Mouse (Mus musculus): ENCODE data around the gene Fahd1. TPM values are rescaled to one million over a fixed set of nuclear protein-coding genes. Genes with fewer than 3 reads are reported as not detected.

Fahd1 gene
- 11.2 and 11.7 TPM in 2 replicates for polyA plus RNA-seq (2011; ENCODE audit: insufficient read depth, insufficient read length, low read depth, missing spikeins)

DNA sequence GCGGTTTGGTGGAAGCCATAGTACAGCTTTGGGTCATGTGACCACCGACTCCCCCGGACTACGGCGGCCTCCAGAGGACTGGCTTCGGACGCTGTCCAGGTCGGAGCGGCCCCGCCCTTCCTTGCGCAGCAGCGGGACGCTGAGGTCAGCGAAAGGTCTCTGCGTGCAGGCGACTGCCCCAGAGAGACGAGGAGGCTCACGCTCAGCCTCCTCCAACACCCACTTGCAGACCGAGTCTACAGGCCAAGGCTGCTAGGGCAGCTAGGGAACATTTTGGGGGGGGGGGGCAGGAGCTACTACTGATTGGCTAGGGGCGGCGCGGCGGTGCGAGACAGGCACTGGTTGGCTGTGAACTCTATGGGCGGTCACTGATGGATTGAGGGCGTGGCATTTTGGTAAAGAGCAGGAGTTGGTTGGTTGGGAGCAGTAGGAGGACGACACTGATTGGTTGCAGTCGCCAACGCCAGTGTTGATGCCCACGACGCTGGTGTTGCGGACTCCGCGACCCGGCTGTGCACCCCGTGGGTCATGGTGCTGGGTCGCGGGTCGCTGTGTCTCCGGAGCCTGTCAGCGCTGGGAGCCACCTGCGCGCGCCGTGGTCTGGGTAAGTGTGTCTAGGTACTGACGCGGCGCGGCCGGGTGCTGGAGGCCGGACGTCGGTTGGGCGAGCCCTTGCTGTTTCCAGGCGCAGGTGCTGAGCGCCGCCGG, at the start of gene Fahd1:
Gene Fahd1, minus strand, starts transcription at position 300 of the 708 bp plus-strand sequence.
- Histone ChIP-seq H3K27me3 (ENCODE audit: control insufficient read depth, insufficient read depth, low read length, poor library complexity, severe bottlenecking) (no peaks in the 10 kb centered on the region), H3K27ac (ENCODE audit: insufficient read depth, low read length) (peak within 1 kb of the TSS; percentile 65), H3K36me3 (ENCODE audit: control insufficient read depth, insufficient read depth, low read length, poor library complexity, severe bottlenecking) (no peaks in the 10 kb centered on the region), H3K9ac (ENCODE audit: low read depth, poor library complexity, severe bottlenecking) (peak within 1 kb of the TSS; percentile 43), H3K4me3 (ENCODE audit: low read depth, low read length) (peak within 1 kb of the TSS; percentile 73), H3K9me3 (replicated peaks; ENCODE audit: control insufficient read depth, insufficient read depth, low read length, poor library complexity, severe bottlenecking) (no peaks in the 10 kb centered on the region), H3K4me1 (ENCODE audit: control insufficient read depth, insufficient read depth, low read length) (peaks cover 2% of the 10 kb centered on the region)
- TF ChIP-seq POLR2A (IDR thresholded peaks at IDR 0.05; ENCODE audit: insufficient read depth, low read length) (peak; percentile 39), EP300 (IDR thresholded peaks at IDR 0.05; ENCODE audit: insufficient read depth, low read depth, low read length) (no peak), CTCF (IDR thresholded peaks at IDR 0.05; ENCODE audit: low read depth, low read length) (no peak)

DNA sequence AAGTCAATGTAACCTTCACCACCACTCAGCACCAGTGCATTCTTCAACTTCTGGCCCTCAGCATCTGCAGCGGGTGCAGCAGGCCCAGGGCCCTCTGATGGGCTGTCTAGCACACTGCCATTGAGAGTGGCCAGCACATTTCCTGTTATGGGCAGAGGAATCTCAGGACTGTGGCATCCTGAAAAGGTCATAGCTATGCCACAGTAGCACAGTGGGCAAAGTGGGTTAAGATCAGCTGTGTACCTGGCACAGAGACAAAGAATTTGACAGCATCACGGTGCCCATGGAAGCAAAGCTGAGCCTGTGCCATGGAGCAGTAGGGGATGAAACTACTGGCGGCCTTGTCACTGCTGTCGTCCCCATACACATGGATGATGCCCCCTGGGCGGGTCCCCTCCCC, 49.0 kb upstream of the Fahd1 start:
- no peak for TF ChIP-seq POLR2A (IDR thresholded peaks at IDR 0.05; ENCODE audit: insufficient read depth, low read length)
- no peak for TF ChIP-seq EP300 (IDR thresholded peaks at IDR 0.05; ENCODE audit: insufficient read depth, low read depth, low read length)
- TF ChIP-seq CTCF (IDR thresholded peaks at IDR 0.05; ENCODE audit: low read depth, low read length) = no peak
- no peak overlapping the region for H3K4me3 ChIP-seq (ENCODE audit: low read depth, low read length)
- no peak overlapping the region for H3K9ac ChIP-seq (ENCODE audit: low read depth, poor library complexity, severe bottlenecking)
- no peak overlapping the region for H3K27ac ChIP-seq (ENCODE audit: insufficient read depth, low read length)
- H3K27me3 ChIP-seq (ENCODE audit: control insufficient read depth, insufficient read depth, low read length, poor library complexity, severe bottlenecking) = no peaks in the 10 kb centered on the region
- no peaks in the 10 kb centered on the region for H3K4me1 ChIP-seq (ENCODE audit: control insufficient read depth, insufficient read depth, low read length)
- peaks cover 8% of the 10 kb centered on the region; the same call in 1 of the 2 replicates for H3K36me3 ChIP-seq (ENCODE audit: control insufficient read depth, insufficient read depth, low read length, poor library complexity, severe bottlenecking)
- no peaks in the 10 kb centered on the region for H3K9me3 ChIP-seq (replicated peaks; ENCODE audit: control insufficient read depth, insufficient read depth, low read length, poor library complexity, severe bottlenecking)

DNA sequence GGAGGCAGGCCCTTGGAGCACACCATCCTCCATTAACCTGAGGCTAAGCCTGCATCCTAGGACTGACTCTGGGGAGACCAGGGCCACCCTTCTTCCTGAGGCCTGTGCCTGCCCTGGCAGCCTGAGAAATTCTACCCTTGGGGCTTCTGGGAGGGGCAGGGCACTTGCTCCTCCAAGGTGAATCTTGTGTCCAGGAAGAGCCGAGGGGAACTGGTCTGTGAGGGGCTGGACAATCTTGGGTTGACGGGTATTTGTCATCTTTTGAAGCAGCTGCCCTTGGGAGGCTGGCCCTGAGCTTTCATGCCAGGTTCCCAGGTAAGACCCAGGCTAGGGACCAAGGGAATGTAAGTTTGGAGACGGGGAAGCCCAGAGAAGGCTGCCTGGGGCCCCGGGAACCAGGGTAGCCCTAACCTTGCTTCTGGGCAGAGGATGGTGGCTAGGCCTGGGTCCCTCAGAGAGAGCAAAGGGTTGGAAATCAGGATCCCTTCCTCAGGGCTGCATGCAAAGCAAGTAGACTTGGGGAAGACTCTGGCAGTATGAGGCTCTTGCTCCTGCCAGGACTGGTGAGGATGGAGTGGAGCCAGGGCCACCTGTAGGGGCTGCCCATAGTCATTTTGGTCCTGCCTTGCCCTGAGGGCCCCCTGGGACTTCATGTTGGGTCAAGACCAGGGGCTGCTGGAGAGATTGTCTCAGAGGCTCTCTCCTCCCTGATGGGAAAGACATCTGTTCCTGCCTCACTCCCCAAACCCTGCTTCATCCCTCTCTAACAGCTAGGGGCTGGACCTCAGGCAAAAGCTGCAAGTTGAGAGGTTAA, 48.1 kb upstream of the Fahd1 start:
- Histone ChIP-seq H3K27me3 (ENCODE audit: control insufficient read depth, insufficient read depth, low read length, poor library complexity, severe bottlenecking) (no peaks in the 10 kb centered on the region), H3K36me3 (ENCODE audit: control insufficient read depth, insufficient read depth, low read length, poor library complexity, severe bottlenecking) (peaks cover 8% of the 10 kb centered on the region; the same call in 1 of the 2 replicates), H3K4me1 (ENCODE audit: control insufficient read depth, insufficient read depth, low read length) (no peaks in the 10 kb centered on the region), H3K27ac (ENCODE audit: insufficient read depth, low read length) (no peak overlapping the region), H3K4me3 (ENCODE audit: low read depth, low read length) (no peak overlapping the region), H3K9ac (ENCODE audit: low read depth, poor library complexity, severe bottlenecking) (no peak overlapping the region), H3K9me3 (replicated peaks; ENCODE audit: control insufficient read depth, insufficient read depth, low read length, poor library complexity, severe bottlenecking) (no peaks in the 10 kb centered on the region)
- TF ChIP-seq CTCF (IDR thresholded peaks at IDR 0.05; ENCODE audit: low read depth, low read length) = no peak
- no peak for TF ChIP-seq POLR2A (IDR thresholded peaks at IDR 0.05; ENCODE audit: insufficient read depth, low read length)
- no peak for TF ChIP-seq EP300 (IDR thresholded peaks at IDR 0.05; ENCODE audit: insufficient read depth, low read depth, low read length)

DNA sequence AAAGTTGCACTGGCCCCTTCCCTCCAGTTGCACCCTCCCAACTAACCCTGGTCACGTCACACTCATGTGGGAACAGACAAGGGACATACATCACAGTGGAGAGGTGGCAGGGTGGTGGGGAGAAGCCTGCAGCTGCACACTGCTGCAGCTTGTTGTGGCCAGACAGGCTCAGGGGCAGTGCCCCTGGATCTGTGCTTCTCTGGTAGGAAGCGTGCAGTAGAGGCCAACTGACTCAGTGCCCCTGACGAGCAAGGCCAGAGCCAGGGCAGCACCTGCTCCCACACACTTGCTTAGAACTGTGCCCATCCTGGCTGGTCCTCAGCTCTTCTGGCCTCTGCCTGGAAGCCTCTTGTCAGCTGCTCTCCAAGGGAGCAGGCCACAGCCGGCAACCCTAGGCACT, 47.4 kb upstream of the Fahd1 start:
- H3K27me3 ChIP-seq (ENCODE audit: control insufficient read depth, insufficient read depth, low read length, poor library complexity, severe bottlenecking) = no peaks in the 10 kb centered on the region
- no peaks in the 10 kb centered on the region for H3K4me1 ChIP-seq (ENCODE audit: control insufficient read depth, insufficient read depth, low read length)
- peaks cover 8% of the 10 kb centered on the region; the same call in 1 of the 2 replicates for H3K36me3 ChIP-seq (ENCODE audit: control insufficient read depth, insufficient read depth, low read length, poor library complexity, severe bottlenecking)
- TF ChIP-seq CTCF (IDR thresholded peaks at IDR 0.05; ENCODE audit: low read depth, low read length) (no peak), POLR2A (IDR thresholded peaks at IDR 0.05; ENCODE audit: insufficient read depth, low read length) (no peak), EP300 (IDR thresholded peaks at IDR 0.05; ENCODE audit: insufficient read depth, low read depth, low read length) (no peak)
- H3K9ac ChIP-seq (ENCODE audit: low read depth, poor library complexity, severe bottlenecking) = no peak overlapping the region
- H3K4me3 ChIP-seq (ENCODE audit: low read depth, low read length) = no peak overlapping the region
- no peaks in the 10 kb centered on the region for H3K9me3 ChIP-seq (replicated peaks; ENCODE audit: control insufficient read depth, insufficient read depth, low read length, poor library complexity, severe bottlenecking)
- no peak overlapping the region for H3K27ac ChIP-seq (ENCODE audit: insufficient read depth, low read length)

DNA sequence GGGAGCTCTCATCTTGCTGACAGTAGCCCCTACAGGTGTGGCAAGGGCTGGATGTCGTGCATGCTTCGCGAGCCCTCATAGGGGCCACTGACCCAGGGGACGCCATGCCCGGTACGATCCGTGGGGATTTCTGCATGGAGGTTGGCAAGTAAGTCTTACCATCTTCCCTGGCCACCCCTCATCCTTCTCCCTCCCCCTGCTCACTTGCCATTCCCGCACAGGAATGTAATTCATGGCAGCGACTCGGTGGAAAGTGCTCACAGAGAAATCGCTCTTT, 46.8 kb upstream of the Fahd1 start:
- Histone ChIP-seq H3K9me3 (replicated peaks; ENCODE audit: control insufficient read depth, insufficient read depth, low read length, poor library complexity, severe bottlenecking) (no peaks in the 10 kb centered on the region), H3K36me3 (ENCODE audit: control insufficient read depth, insufficient read depth, low read length, poor library complexity, severe bottlenecking) (peaks cover 8% of the 10 kb centered on the region; the same call in 1 of the 2 replicates), H3K9ac (ENCODE audit: low read depth, poor library complexity, severe bottlenecking) (peak overlapping the region; percentile 68), H3K27ac (ENCODE audit: insufficient read depth, low read length) (peak overlapping the region; percentile 69; the same call in 1 of the 2 replicates), H3K4me1 (ENCODE audit: control insufficient read depth, insufficient read depth, low read length) (no peaks in the 10 kb centered on the region), H3K4me3 (ENCODE audit: low read depth, low read length) (peak overlapping the region; percentile 92), H3K27me3 (ENCODE audit: control insufficient read depth, insufficient read depth, low read length, poor library complexity, severe bottlenecking) (no peaks in the 10 kb centered on the region)
- no peak for TF ChIP-seq POLR2A (IDR thresholded peaks at IDR 0.05; ENCODE audit: insufficient read depth, low read length)
- no peak for TF ChIP-seq EP300 (IDR thresholded peaks at IDR 0.05; ENCODE audit: insufficient read depth, low read depth, low read length)
- no peak for TF ChIP-seq CTCF (IDR thresholded peaks at IDR 0.05; ENCODE audit: low read depth, low read length)

Data from ES-Bruce4 (cell line).